Mouse (Mus musculus) effector memory CD4-positive, alpha-beta T cell, adult 5 months (primary cell): ENCODE data around the gene Olfr317. TPM values are rescaled to one million over a fixed set of nuclear protein-coding genes. Genes with fewer than 3 reads are reported as not detected.

Source experiments
- polyA plus RNA-seq: library from polyadenylated mRNA; unstranded; fragments of 100-300 nt; shearing (Covaris generic); gene quantifications from one replicate; pipeline ENCODE4 v1.2.1, GENCODE M21; 2017

Gene Olfr317
- not detected for polyA plus RNA-seq

DNA sequence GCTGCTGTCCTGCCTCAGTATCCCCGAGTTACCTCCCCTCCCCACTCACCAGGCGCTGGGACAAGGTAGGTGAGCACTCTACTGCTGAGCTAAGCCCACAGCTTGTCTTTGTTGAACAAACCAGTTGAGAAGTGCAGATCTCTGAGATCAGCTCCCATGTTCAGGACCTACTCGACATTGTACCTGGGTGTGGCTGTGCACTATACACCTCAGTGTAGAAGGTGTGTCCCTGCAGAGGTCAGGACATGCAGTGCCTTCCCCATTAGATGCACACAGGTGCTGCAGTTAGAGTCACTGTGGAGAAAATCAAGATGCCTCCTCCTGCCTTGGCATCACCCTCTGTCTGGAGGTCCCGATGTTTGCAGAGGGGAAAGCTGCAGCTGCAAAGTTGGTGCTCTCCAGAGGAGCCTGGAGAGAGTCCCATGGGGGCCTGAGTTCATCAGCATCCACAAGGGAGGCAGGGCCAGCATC lies at the start of gene Olfr317:
Gene Olfr317 (minus strand): TSS at position 421 of the 471 bp plus-strand sequence.

GRCm38 (mm10) chr11:58782480-58783089 lies 43.6 kb upstream of the Olfr317 start, which contains the start of gene Olfr314:
Olfr314 (plus strand) TSS chr11:58782952.

DNA sequence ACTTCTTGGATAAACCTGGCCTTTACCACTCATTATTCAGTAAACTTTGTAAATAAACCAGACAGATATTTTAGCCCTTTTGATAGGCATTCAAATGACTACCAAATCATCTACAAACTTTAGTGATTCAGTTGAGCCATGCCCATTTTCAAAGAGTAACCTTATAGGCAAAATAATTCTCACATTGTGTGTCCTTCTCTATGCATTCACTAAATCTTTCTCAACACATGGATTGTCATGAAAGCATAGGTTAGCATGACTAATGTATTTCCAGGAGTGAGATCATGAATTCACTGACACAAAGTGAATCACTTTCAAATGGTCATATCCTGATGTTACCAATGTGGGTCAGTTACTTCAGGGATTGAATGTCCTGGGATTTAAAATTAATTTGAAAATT lies 33.9 kb upstream of the Olfr317 start, which contains the start of gene Olfr315:
Gene Olfr315 (plus strand): TSS at position 301 of the 400 bp plus-strand sequence.

DNA sequence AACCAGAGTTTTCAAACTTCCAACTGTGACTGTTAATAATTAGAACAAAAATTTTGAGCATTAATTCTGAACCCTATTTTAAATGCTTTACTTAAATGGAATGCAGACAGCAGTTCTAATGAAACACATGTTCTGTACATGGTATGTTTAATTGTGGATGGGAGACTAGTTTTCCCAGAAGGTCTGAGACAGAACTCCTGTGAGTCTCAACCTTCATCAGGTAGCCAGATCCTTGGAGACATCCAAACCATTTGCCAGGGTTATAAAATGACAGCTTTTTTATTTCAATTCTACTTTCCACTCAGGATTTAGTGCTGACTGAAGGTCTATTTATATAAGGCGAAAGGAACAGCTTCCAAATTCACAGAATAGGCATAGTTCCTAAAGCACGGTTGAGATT lies 13.4 kb upstream of the Olfr317 start, which contains the start of gene Olfr316:
Gene Olfr316 (plus strand): TSS at position 301 of the 400 bp plus-strand sequence.

DNA sequence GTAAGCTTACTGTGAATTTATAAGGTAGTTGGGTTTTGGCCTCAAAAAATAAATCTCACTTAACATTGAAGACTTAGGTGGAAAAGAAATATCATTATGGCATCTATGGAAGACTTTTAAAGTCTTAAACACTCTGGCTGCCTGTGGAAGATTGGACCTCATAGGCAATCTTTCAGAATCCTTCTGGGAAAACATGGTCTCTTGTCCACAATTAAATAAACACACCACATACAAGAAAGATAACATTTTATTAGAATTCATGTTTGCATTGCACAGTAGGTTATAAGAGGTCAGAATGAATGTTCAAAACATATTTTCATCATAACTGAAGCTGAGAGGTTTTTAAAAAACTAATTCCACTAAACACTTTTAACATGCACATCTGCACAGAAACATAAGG lies 15.1 kb downstream of the Olfr317 start, which contains the start of gene Olfr318:
Gene Olfr318 (minus strand): TSS at position 101 of the 400 bp plus-strand sequence.

GRCm38 (mm10) chr11:58698862-58699261 lies 40.1 kb downstream of the Olfr317 start, which contains the start of gene Olfr319:
Olfr319 (plus strand) TSS chr11:58699162.

Other genes starting within 250 kb of the Olfr317 start
- gene Olfr332, start 246.7 kb downstream of the Olfr317 start, polyA plus RNA-seq = not detected
- not detected for gene Olfr331, start 236.6 kb downstream of the Olfr317 start, polyA plus RNA-seq
- gene Olfr330, start 204.4 kb downstream of the Olfr317 start, polyA plus RNA-seq = 0.41 TPM
- gene Olfr329-ps, start 192.8 kb downstream of the Olfr317 start, polyA plus RNA-seq = not detected
- 0.19 TPM for gene Olfr328, start 183.6 kb downstream of the Olfr317 start, polyA plus RNA-seq
- gene Olfr224, start 168.7 kb downstream of the Olfr317 start, polyA plus RNA-seq = not detected
- not detected for gene Olfr325, start 161.5 kb downstream of the Olfr317 start, polyA plus RNA-seq
- not detected for gene Olfr324, start 144.1 kb downstream of the Olfr317 start, polyA plus RNA-seq
- gene 2210407C18Rik, start 123.1 kb downstream of the Olfr317 start, polyA plus RNA-seq = not detected
- gene Olfr323, start 108.7 kb downstream of the Olfr317 start, polyA plus RNA-seq = not detected
- not detected for gene Trim58, start 98.7 kb downstream of the Olfr317 start, polyA plus RNA-seq
- gene Olfr322, start 80.4 kb downstream of the Olfr317 start, polyA plus RNA-seq = not detected
- gene Olfr320, start 58.1 kb downstream of the Olfr317 start, polyA plus RNA-seq = not detected
- gene Olfr319, start 40.0 kb downstream of the Olfr317 start, polyA plus RNA-seq = not detected
- not detected for gene Olfr318, start 15.2 kb downstream of the Olfr317 start, polyA plus RNA-seq
- not detected for gene Olfr316, start 13.5 kb upstream of the Olfr317 start, polyA plus RNA-seq
- not detected for gene Olfr315, start 34.0 kb upstream of the Olfr317 start, polyA plus RNA-seq
- gene Olfr314, start 43.7 kb upstream of the Olfr317 start, polyA plus RNA-seq = not detected
- gene Fam183b, start 62.7 kb upstream of the Olfr317 start, polyA plus RNA-seq = not detected
- not detected for gene Olfr313, start 75.8 kb upstream of the Olfr317 start, polyA plus RNA-seq
- 0.12 TPM for gene Olfr312, start 90.0 kb upstream of the Olfr317 start, polyA plus RNA-seq
- gene Olfr311, start 100.0 kb upstream of the Olfr317 start, polyA plus RNA-seq = not detected
- 1.7 TPM for gene Gm12258, start 107.9 kb upstream of the Olfr317 start, polyA plus RNA-seq
- 3.0 TPM for gene 2810021J22Rik, start 128.0 kb upstream of the Olfr317 start, polyA plus RNA-seq
- 3.0 TPM for gene Zfp39, start 165.0 kb upstream of the Olfr317 start, polyA plus RNA-seq
- not detected for gene Btnl10, start 178.7 kb upstream of the Olfr317 start, polyA plus RNA-seq
- gene Rnf187, start 199.7 kb upstream of the Olfr317 start, polyA plus RNA-seq = 199 TPM
- 13.5 TPM for gene Hist3h2ba, start 209.7 kb upstream of the Olfr317 start, polyA plus RNA-seq
- 23.4 TPM for gene Hist3h2a, start 215.5 kb upstream of the Olfr317 start, polyA plus RNA-seq
- gene Trim17, start 215.5 kb upstream of the Olfr317 start, polyA plus RNA-seq = 0.30 TPM
- 35.4 TPM for gene Trim11, start 238.9 kb upstream of the Olfr317 start, polyA plus RNA-seq